15 mouse cellular contexts compared by ENCODE assay signal in genomic region chr1:180030631-180031365, GRCm38 (mm10).
"Had no signal": no experiment of that assay in that cellular context is flagged by ENCODE, and none has a peak within 500 bp of the region (broad histone marks: within the 10 kb centered on the region; RNA-seq: fewer than 3 reads in every experiment).

No protein-coding gene starts in this region.

- H3K9ac ChIP-seq: kidney, embryonic 15.5 days; limb, embryonic 15.5 days; lung, embryonic 14.5 days; midbrain, embryonic 12.5 days; neural tube, embryonic 13.5 days had no signal

- H3K4me3 ChIP-seq: kidney, embryonic 15.5 days; limb, embryonic 15.5 days; midbrain, embryonic 12.5 days; neural tube, embryonic 13.5 days had no signal

- H3K4me2 ChIP-seq: kidney, embryonic 15.5 days; limb, embryonic 15.5 days; lung, embryonic 14.5 days; midbrain, embryonic 12.5 days; neural tube, embryonic 13.5 days had no signal

- H3K27me3 ChIP-seq: kidney, embryonic 15.5 days; limb, embryonic 15.5 days; midbrain, embryonic 12.5 days; neural tube, embryonic 13.5 days had no signal

- H3K9me3 ChIP-seq: kidney, embryonic 15.5 days; limb, embryonic 15.5 days; midbrain, embryonic 12.5 days; neural tube, embryonic 13.5 days had no signal

- H3K4me1 ChIP-seq: kidney, embryonic 15.5 days; limb, embryonic 15.5 days; midbrain, embryonic 12.5 days; neural tube, embryonic 13.5 days had no signal

- DNase-seq: kidney, adult 2 months; kidney, postnatal 14 days; lung, embryonic 14.5 days; lung, postnatal 10 days; retina, postnatal 1 day; right cerebral cortex, postnatal 4 days; spleen, adult 18-20 months; thymus, adult 18-20 months; thymus, postnatal 14 days had no signal

- H3K36me3 ChIP-seq: limb, embryonic 15.5 days; midbrain, embryonic 12.5 days had no signal

- H3K27ac ChIP-seq: kidney, embryonic 15.5 days; limb, embryonic 15.5 days; macrophage; midbrain, embryonic 12.5 days; neural tube, embryonic 13.5 days had no signal

- ATAC-seq: midbrain, embryonic 16.5 days had no signal
